Mouse (Mus musculus): ENCODE measurements around the gene Xkr7.

The Xkr7 gene

DNA sequence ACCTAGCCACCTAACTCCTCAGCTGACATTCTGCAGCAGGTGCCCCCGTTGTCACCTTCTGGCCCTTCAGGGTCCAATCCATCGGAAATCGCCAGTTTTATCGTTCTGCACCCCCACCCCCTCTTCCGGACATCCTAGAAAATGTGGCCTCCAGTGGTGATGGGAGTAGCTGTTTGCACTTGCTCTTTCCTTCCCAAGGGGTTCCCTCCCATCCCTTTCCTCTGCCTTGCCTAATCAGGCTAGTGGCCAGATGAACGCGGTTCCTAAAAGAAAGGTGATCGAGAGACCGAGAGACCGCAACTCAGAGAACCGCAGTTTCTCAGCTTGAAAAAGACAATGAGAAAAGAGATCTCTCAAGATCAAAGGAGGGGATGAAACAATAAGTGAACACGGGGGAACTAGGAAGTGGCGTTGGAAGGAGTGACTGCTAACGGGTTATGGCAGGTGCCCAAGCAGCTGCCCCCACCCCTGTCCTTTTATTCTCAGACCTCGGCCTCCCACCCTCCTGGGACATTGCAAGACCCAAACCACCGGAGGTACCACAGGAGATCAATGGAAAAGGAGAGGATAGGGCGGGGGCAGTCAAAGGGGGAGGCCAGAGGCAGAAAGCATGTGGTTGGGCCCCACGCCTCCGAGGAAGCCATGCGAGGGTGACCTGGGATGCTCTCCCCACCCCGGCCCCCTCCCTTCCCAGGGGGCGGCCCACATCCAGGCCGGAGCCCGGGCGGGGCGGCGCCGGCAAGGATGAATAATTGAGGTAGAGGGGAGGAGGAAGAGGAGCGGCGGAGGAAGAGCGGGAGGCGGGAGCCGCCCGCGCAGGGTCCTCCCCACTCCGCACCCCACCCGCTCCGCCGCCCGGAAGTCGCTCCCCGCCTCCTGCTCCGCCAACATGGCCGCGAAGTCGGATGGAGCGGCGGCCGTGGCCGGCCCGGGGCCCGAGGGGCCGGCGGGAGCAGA lies at the start of gene Xkr7:
Gene Xkr7 (plus strand): TSS at position 727 of the 957 bp plus-strand sequence.
- DNase-seq (ENCODE audit: low spot score), result no peak

DNA sequence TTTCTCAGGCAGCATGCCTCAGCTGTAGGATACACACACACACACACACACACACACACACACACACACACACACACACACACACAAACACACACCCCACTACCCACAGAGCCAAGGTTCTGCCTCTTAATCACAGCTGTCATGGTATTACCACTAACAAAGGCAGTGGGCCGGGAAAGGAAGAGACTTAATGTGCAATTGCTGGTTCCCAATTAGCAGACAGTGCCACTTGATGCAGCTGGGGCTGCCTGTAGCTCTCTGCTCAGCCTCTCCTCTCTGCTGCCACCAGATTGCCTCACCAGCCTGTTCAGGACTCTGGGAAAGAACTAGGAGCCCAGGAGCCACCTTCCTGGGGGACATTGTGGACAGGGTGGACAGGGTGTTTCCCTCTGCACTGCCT lies 46.1 kb upstream of the Xkr7 start:
- no peak for DNase-seq (ENCODE audit: low spot score)

DNA sequence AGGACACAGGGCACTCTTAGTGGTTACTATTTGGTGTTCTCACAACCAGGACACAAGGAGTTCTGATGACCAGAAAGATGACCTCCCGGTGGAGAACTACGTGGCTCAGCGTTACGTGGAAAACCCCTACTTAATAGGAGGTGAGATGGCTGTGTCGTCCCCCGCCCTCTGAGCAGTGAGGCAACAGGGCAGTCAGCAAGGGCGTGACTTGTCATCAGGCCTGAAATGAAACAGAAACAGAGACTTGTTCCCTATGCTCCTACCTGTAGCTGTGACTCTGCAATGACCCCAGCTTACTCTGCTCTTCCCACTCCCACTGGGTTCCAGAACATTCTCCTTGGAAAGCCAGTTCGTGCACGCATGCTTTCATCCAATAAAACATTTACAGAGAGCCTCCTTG lies 40.1 kb upstream of the Xkr7 start:
- DNase-seq (ENCODE audit: low spot score), result no peak

DNA sequence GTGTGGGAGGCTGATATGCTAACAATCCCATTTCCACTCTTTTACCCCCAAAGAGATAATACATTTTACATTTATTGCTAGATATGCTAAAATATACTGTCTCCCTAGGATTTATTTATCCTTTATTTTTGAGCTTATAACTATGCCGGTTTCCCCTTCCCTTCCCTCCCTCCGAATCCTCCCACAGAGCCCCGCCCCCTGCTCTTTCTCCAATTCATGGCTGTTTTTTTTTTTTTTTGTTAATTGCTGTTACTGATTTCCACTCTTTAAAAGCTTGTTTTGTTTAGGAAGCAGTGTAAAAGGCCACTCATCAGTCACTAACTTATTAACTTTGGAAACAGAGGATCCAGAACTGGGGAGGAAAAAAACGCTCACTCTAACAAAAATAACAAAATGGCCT lies 34.6 kb upstream of the Xkr7 start:
- no peak for DNase-seq (ENCODE audit: low spot score)

DNA sequence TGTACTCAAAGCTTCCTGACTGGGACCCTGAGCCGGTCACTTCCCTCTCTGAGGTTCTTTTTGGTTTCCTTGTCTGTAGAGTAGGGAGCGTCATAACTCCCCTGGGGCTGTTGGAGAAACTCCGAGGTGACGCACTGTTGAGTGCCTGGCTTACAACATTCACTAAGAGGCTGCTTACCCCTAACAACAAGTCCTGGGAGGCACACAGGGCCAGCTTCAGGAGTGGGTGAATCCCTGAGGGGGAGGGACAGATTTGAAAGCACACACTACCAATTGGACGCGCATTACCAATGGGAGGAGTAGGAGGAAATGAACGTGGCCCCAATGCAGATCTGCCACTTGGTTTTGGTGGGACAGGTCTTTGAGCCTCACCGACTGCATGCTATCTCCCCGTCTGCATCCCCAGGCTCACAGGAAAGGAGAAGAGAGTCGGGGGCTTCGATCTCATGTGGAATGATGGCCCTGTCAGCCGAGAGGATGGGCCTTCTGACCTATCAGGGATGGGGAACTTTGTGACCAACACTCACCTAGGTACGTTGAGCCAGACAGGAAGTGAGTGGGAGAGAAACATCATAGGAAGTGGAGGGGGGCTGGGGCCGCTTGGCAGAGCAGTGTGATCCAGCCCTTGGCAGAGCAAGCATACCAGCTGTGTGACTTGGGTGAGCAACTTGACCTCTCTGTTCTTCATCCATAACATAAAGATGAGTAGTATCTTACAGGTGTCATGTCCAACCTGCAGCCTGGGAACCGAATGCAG lies 29.0 kb upstream of the Xkr7 start:
- no peak for DNase-seq (ENCODE audit: low spot score)

DNA sequence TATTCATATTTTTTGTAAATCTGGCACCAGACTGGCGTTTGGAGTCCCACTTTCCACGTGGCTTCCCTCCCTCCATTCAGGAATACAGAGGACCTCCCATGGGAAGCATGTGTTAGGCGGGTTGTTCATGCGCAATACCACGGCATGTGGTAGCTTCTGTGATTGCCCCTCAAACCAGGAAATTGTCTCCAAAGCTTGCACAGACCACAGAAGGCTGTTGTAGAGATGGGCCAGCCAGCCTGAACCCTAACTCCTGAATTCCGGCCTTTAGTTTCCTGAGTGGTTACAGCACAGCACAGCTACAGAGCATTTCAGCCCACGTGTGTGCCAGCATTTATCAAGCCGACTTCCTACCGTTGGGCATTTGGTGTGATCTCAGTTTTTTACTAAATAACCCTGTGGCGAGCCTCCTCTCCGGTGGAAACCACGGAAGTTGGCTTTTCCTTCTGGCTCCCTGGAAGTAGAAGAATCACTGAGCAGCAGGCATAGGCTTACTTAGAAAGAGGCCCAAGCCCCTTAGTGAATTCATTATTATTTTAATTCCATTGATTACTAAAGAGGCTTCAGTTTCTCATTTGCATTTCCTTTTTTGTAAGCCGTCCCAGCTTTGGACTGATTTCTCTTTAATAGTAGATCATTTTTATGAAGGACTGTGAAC lies 27.8 kb upstream of the Xkr7 start:
- DNase-seq (ENCODE audit: low spot score), result no peak

DNA sequence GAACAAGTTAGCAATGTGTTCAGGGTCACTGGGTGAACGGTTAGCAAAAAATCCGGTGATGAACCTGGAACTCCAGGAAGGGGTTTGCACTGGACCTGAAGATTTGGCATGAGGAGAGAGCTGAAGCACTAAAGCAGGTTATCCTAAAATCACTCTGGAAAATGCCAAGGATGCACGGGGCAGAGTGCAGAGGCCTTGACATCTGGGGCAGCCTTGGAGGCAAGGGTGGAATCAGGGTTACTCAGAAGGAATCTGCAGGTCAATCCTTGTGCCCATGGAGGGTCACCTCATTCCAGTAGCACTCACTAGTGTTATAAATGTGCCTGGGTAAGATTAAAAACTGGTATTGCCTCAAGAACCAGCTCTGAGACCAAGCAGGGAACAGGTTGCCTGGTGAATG lies 25.7 kb upstream of the Xkr7 start:
- no peak for DNase-seq (ENCODE audit: low spot score)

DNA sequence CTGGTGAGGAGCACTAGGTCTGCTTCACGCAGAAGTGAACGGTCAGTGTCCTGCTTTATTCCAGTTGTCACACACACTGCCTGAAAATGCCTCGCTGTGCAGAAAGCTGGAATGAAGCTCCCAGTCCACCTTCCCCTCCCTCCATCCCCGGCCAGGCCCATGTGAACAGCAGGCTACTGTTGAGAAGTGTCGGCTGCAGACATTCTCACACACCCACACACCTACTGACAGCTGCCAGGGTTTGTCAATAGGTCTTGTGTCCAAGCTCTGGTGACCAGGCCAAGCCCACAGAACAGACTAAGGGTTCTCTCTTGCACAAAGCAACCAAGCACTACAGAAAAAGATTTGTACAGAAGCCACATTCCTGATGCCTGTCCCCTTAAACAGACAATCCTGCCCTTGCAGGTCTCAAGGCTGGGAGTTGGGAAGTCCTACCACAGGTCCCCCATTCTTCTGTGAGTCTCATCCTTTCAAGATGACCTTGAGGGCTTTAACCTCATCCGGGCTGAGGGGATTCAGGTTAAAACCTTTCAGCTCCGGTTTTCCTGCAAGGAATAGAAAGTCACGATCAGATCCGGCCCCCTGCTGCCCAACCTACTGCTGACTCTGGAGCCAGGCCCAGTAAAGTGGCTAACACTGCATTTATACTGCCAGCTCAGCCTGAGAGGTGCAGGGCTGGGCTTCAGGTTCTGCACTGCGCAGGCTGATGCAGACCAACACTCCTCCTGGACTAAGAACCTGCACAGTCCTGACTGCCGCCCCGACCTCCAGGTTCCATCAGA lies 22.3 kb upstream of the Xkr7 start:
- peak; percentile 19 for DNase-seq (ENCODE audit: low spot score)

DNA sequence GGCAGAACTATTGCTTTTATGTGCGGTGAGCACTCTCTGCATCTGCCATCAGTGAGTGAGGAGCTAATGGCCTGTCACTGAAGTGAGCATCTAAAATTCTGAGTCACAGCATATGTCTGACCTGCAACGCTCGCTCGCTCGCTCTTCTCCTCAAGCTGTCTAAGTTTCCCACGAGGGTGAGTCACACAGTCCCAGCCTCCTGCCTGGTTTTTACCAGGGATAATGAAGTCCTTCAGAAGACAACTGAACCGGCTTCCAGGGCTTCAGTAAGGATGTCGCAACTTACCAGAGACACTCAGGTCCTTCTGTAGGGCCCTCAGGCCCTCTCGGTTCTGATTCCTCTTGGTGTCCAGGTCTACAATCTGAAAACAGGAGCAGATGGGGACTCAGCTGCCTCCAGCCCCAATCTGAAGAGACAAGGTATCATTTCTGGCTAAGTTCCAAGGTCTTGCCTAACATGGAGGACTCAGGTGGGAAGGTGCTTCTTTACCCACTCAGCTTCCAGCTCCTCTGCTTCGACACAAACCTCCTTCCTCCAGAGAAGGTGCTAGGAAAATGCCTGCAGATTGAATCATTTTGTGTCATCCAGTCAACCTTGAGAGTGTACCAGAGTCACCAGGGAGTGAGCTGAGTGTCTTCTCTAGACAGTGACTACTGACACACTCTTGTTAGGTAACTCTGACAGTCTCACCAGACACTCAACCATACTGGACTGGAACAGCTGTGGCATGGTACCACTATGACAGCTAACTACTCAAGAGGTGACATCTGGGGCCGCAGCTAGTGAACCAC lies 17.7 kb upstream of the Xkr7 start:
- no peak for DNase-seq (ENCODE audit: low spot score)

DNA sequence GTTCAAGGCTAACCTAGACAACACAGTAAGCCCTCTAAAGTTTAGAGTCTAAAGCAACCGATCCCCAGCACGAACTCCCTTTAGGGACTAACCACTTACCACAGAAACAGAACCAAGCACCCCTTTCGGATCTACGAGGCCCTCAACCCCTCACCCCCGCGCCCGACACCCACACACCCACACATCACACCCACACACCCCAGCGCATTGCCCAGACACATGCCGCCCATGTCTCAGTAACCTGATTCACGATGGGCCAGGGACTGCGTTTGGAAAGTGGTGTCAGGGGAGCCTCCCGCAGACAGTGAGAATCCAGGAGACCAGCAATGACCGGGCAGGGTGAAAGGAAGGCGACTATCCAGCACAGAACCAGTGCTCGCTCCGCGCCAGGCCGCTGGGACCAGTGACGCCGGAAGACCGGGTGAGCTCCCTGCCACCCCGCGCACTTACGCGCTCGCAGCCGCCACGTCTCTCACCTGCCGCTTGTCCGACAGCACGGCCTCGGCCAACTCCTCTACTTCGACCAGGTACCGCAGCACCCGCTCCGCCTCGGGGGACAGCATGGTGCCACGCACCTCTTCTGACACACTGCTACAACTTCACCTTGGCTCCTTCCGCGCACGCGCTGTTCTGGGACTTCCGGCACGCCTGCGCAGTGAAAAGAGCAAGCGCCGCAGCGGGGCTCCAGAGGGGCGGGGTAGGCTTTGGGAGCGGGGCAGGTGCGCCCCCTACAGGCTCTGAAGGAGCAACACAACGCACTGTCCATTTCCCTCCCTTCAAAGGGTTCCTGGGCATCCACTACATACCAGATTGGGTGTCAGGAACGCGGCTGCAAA lies 16.7 kb upstream of the Xkr7 start, which contains the start of gene Pdrg1:
Gene Pdrg1 (minus strand): TSS at position 670 of the 836 bp plus-strand sequence.
- peak; percentile 94 for DNase-seq (ENCODE audit: low spot score)

DNA sequence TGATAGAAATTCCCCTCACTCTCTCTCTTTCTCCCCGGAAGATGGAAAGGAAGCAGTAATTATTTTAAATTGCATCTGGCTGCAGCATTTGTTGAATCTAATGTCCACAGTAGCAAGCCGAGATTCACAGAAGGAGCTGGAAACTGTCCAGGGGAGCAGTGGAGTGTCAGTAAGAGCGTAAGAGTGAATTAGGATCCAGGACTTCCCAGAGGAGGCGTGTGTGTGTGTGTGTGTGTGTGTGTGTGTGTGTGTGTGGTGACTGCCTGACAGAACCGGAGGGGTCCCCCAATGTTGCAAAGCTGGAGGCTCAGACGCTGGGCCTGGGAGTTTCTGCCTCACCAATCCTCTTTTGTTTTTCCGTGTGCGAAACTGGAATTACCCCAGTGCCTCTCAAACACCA lies 15.8 kb upstream of the Xkr7 start:
- no peak for DNase-seq (ENCODE audit: low spot score)

DNA sequence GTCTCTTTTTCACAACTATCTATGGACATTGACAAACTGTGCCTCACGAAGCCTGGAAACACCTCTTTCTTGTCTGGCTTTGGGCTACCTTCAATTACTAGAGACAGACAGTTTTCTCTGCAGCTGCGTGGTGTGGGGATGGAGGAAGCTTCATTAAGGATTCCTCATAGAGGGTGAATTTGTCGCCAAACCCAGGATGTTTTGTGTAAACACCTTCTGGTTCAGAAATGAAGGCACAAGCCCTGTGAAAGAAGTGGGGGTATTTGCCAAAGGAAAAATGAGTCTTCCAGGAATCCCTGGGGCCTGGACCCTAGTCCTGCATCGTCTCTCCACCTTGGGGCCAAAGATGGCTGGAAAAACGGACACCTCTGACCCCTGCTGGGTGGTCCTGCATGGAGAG lies 14.9 kb upstream of the Xkr7 start:
- no peak for DNase-seq (ENCODE audit: low spot score)

DNA sequence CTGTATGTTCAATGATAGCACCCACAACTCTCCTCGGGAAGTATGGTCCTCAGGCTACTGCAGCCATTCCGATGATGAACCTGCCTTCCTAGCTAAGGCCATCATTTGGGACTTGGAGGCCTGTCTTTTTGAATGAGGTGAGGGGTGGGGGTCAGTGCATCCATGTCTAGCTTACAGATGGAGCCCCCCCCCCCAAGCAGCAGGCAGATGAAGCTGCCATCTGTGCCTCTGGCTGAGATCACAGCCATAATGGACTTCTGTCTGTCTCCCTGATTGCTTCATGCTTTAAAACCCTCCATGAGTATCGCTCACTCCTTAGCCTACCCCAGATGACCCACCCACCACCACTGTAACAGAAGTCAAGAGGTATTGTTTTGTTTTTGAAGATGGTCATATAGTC lies 12.3 kb upstream of the Xkr7 start:
- no peak for DNase-seq (ENCODE audit: low spot score)

DNA sequence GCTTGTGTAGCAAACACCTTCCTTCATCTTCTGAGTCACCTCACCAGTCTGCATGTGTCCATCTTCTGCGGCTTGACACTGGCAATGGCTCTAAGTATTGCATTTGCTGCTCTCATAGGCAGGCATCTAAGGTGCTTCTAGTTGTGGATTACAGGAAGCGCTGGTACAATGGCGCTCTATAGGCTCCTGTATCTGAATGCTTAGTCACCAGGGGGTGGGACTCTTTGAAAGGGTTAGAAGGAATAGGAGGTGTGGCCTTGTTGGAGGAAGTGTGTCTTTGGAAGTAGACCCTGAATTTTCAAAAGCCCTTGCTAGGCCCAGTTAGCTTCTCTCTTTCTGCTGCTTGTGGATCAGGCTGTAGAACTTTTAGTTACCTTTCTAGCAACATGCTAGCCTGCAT lies 10.5 kb upstream of the Xkr7 start:
- no peak for DNase-seq (ENCODE audit: low spot score)

DNA sequence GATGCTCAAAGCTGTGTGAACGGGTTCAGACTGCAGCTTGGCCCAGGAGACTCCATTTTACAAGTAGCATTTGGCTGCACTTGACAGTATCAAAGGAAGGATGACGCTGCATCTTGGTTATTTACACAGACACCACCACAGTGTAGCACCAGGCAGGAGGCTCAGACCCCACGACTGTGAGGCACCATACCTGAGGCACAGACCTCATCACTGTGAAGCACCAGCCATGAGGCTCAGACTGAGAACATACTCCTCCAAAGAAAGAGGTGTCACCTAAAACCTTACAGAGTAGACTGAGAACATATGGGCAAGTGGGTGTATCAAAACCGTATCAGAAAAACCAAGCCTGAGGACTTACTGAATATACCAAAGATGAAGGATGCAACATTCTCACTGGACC lies 8.8 kb upstream of the Xkr7 start:
- DNase-seq (ENCODE audit: low spot score), result no peak

DNA sequence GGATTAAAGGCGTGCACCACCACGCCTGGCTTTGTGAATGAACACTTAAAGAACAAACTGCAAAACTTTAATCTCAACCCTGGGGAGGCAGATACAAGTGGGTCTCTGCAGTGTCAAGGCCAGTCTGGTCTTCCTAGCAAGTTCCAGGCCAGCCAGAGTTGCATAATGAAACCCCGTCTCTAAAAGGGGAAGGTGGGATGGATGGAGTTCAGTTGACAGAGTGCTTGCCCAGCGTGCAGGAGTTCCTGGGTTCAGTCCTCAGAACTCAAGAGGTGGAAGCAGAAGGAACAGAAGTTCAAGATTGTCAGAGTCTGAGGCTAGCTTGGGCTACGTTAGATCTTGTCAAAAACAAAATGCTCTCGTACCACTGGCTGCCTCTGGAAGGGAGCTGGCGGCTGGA lies 5.6 kb upstream of the Xkr7 start:
- DNase-seq (ENCODE audit: low spot score), result no peak

DNA sequence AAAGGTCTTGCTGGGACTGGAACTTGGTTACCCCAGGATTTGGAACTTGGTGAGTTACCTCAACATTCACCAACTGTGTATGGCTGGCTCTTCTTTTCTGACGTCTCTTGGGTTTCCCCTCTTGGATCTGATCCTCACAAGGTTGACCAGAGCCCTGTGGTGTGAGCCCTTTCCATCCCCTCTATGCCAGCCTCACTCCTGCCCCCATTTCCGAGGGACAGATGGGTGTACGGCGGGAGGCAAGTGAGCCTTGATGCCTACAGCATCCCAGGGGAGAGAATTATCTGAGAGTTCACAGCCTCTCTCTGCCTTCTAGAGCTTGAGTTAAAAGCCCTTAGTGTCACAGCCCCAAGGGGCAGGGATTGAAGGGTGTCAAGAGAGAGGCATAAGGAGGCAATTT lies 4.2 kb upstream of the Xkr7 start:
- DNase-seq (ENCODE audit: low spot score), result no peak

DNA sequence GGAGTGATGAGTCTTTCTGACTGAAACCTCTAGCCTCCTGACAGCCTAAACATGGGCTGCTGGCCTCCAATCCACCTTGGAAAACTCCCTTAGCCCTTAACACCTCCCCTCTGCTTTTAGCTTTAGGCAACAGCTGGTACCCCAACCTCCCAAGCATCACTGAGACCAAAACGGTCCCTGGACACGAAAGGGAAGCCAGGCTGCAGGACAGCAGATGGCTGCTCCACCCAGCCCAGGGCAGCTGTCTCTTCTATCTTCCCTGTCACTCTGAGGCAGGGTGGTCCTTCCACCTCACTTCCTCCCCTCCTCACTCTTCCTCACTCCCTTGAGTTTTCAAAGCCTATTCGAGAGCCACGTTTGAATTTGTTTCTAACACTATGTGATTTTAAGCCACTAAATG lies 1.2 kb upstream of the Xkr7 start:
- DNase-seq (ENCODE audit: low spot score), result no peak

DNA sequence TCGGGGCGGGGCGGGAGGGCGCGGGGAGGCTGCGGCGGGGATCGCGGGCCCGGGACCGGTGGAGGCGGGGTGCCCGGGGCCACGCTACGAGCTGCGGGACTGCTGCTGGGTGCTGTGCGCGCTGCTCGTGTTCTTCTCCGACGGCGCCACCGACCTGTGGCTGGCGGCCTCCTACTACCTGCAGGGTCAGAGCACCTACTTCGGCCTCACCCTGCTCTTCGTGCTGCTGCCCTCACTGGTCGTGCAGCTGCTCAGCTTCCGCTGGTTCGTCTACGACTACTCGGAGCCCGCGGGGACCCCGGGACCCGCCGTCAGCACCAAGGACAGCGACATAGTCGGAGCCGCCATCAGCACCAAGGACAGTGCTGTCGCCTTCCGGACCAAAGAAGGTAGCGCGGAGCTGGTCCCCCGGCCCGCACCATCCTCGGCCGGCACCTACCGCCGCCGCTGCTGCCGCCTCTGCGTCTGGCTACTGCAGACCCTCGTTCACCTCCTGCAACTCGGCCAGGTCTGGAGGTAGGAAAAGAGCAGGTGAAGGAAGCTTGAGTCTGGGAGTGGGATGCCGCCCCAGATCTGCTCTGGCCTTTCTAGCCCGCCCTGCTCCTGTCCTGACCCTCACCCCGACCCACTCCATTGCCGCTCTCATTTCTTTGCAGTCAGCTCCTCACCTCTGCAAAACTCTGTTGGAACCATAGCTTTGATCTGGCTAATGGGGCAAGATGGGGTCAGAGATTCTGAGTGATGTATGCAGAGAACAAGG lies 611 bp downstream of the Xkr7 start:
- peak; percentile 78 for DNase-seq (ENCODE audit: low spot score)

Data from testis, postnatal 14 days (tissue).